Mouse (Mus musculus): Measurements from ENCODE around the gene Ccdc85c. TPM values are rescaled to one million over a fixed set of nuclear protein-coding genes. Genes with fewer than 3 reads are reported as not detected.

The Ccdc85c gene
- polyA plus RNA-seq, 1 experiment, result 6.6 TPM

DNA sequence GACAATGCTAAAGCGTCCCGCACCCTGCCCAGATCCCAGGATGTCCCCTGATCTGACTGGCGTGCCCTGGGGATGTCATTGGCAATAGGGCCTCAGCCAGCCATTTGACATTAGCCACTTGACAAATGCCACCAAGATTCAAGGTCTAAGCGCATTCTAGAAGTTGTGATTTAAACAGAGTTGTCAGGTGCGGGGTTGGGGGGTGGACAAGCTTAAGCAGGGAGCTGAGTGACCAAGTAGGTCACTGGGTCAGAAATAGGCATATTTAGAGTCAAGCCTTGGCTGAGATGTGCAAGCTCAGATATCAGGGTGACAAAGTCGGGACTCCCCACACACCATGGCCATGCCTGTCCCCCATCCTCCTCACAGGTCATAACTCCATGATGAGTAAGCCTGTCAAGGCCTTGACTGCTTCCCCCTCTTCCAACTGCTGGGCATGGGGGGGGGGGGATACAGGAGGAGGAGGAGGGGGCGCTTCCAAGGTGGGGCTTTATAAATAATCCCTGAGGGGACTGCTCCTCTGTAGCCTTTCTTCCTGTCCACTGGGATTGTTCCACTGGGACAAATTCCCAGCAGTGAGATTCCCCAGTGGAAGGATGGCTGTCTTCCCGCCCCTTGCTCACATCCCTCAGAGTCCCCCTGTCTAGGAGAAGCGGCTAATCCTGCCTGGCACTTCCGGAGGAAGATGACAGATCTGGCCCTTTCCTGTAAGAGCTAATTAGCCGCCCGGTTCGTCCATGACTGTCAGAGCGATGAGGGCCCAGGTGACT is 9.4 kb upstream of the Ccdc85c start:
- Histone ChIP-seq H3K79me2 (ENCODE audit: control insufficient read depth, insufficient read depth) (no peaks in the 10 kb centered on the region), H3ac (ENCODE audit: control insufficient read depth, insufficient read length) (no peak overlapping the region), H3K27me3 (ENCODE audit: control insufficient read depth, insufficient read depth, insufficient read length) (peaks cover 5% of the 10 kb centered on the region), H3K4me2 (ENCODE audit: low read depth) (peak overlapping the region; percentile 12), H3K4me3 (no peak overlapping the region), H3K36me3 (ENCODE audit: control insufficient read depth, insufficient read depth) (no peaks in the 10 kb centered on the region)
- no peak for TF ChIP-seq POLR2AphosphoS2 (IDR thresholded peaks at IDR 0.05; ENCODE audit: insufficient read length, low read depth)
- no peak for TF ChIP-seq MYOG (IDR thresholded peaks at IDR 0.05; ENCODE audit: control insufficient read depth in 1 of 3, insufficient read depth in 1 of 3, insufficient read length in 2 of 3, low read depth in 2 of 3)
- no peak for TF ChIP-seq CEBPB (IDR thresholded peaks at IDR 0.05; ENCODE audit: insufficient read depth, poor library complexity, severe bottlenecking)
- TF ChIP-seq REST (IDR thresholded peaks at IDR 0.05; ENCODE audit: insufficient read depth, insufficient read length), result no peak
- no peak for TF ChIP-seq SRF (IDR thresholded peaks at IDR 0.05; ENCODE audit: control insufficient read depth, insufficient read length, low read depth)
- TF ChIP-seq MYOD1 (IDR thresholded peaks at IDR 0.05; ENCODE audit: control insufficient read depth in 1 of 3, insufficient read length in 2 of 3, low read depth in 2 of 3), result no peak
- TF ChIP-seq TCF12 (IDR thresholded peaks at IDR 0.05; ENCODE audit: insufficient read depth, poor library complexity, severe bottlenecking), result no peak
- TF ChIP-seq USF1 (IDR thresholded peaks at IDR 0.05; ENCODE audit: low read depth), result no peak
- no peak for TF ChIP-seq POLR2A (IDR thresholded peaks at IDR 0.05; ENCODE audit: insufficient read length, low read depth)
- no peak for TF ChIP-seq MAX (IDR thresholded peaks at IDR 0.05; ENCODE audit: low read depth)
- no peak for TF ChIP-seq TCF3 (IDR thresholded peaks at IDR 0.05; ENCODE audit: insufficient read length, low read depth)
- no peak for TF ChIP-seq E2F4 (IDR thresholded peaks at IDR 0.05; ENCODE audit: insufficient read depth)

DNA sequence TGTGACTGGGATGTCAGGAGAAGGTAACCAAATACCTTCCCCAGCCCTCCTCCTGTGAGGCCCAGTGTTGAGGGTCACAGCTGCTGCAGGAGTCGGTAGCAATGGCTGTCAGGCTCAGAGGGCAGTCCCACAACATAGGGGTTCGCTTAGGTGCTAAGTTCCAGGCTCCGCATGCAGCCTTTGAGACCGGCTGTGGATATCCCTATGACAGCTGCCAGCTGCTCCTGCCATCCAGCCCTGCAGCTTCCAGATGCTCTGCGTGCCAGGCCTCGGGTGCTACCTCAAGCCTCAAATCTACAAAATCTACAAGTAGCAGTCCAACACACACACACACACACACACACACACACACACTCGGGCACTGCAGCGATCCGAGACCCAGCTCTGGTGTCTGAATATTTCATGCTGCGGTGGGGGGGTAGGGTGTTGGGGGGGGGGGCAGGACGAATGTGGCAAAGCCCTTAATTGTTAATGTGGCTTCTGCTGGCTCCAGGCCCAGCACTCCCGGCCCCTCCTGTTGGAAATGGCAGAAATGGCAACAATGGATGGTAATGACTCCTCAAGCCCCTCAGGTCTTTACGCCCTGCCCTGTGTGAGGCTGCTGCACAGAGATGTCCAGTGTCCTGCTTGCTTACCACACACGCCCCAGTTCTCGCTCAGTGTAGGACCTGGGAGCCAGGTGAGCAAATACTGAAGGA is 3.1 kb upstream of the Ccdc85c start:
- TF ChIP-seq POLR2A (IDR thresholded peaks at IDR 0.05; ENCODE audit: insufficient read length, low read depth) (no peak), POLR2AphosphoS2 (IDR thresholded peaks at IDR 0.05; ENCODE audit: insufficient read length, low read depth) (no peak), TCF3 (IDR thresholded peaks at IDR 0.05; ENCODE audit: insufficient read length, low read depth) (peak; percentile 59), E2F4 (IDR thresholded peaks at IDR 0.05; ENCODE audit: insufficient read depth) (no peak), TCF12 (IDR thresholded peaks at IDR 0.05; ENCODE audit: insufficient read depth, poor library complexity, severe bottlenecking) (peak; percentile 2), CEBPB (IDR thresholded peaks at IDR 0.05; ENCODE audit: insufficient read depth, poor library complexity, severe bottlenecking) (no peak), USF1 (IDR thresholded peaks at IDR 0.05; ENCODE audit: low read depth) (no peak), SRF (IDR thresholded peaks at IDR 0.05; ENCODE audit: control insufficient read depth, insufficient read length, low read depth) (no peak), MYOD1 (IDR thresholded peaks at IDR 0.05; ENCODE audit: control insufficient read depth in 1 of 3, insufficient read length in 2 of 3, low read depth in 2 of 3) (peak in 2 of 3 experiments; percentile 67 to 87), MAX (IDR thresholded peaks at IDR 0.05; ENCODE audit: low read depth) (no peak), REST (IDR thresholded peaks at IDR 0.05; ENCODE audit: insufficient read depth, insufficient read length) (no peak), MYOG (IDR thresholded peaks at IDR 0.05; ENCODE audit: control insufficient read depth in 1 of 3, insufficient read depth in 1 of 3, insufficient read length in 2 of 3, low read depth in 2 of 3) (peak in 2 of 3 experiments; percentile 76 to 80)
- no peaks in the 10 kb centered on the region for H3K36me3 ChIP-seq (ENCODE audit: control insufficient read depth, insufficient read depth)
- H3K4me2 ChIP-seq (ENCODE audit: low read depth), result no peak overlapping the region
- H3K4me3 ChIP-seq, result no peak overlapping the region
- H3K27me3 ChIP-seq (ENCODE audit: control insufficient read depth, insufficient read depth, insufficient read length), result peaks cover 5% of the 10 kb centered on the region
- H3K79me2 ChIP-seq (ENCODE audit: control insufficient read depth, insufficient read depth), result no peaks in the 10 kb centered on the region
- H3ac ChIP-seq (ENCODE audit: control insufficient read depth, insufficient read length), result no peak overlapping the region

DNA sequence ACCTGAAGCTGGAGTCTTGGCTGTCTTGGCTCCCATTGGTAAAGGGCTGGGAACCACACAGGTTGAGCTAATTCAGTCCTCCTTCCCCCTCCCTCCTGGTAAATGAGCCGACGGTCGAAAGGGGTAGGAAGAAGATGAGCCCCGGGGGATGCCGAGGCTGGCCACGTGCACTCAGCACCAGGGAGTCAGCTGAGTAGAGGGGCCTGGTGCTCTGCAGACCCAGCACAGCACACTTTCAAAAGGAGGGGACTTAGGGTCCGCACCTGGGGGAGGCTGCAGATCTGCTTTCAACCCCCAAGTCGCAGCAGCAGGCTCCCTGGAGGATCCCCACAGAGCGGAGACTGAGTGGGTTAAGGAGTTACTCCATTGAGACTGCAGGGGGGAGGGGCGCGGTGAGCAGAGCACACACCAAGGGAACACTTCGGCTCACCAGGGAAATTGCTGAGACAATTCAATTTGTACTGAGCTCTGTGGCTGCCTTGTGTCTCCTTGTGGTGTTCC is 2.2 kb upstream of the Ccdc85c start:
- Histone ChIP-seq H3K79me2 (ENCODE audit: control insufficient read depth, insufficient read depth) (no peaks in the 10 kb centered on the region), H3K4me3 (no peak overlapping the region), H3K4me2 (ENCODE audit: low read depth) (no peak overlapping the region), H3ac (ENCODE audit: control insufficient read depth, insufficient read length) (no peak overlapping the region), H3K27me3 (ENCODE audit: control insufficient read depth, insufficient read depth, insufficient read length) (no peaks in the 10 kb centered on the region), H3K36me3 (ENCODE audit: control insufficient read depth, insufficient read depth) (no peaks in the 10 kb centered on the region)
- TF ChIP-seq E2F4 (IDR thresholded peaks at IDR 0.05; ENCODE audit: insufficient read depth) (no peak), MYOD1 (IDR thresholded peaks at IDR 0.05; ENCODE audit: control insufficient read depth in 1 of 3, insufficient read length in 2 of 3, low read depth in 2 of 3) (no peak), REST (IDR thresholded peaks at IDR 0.05; ENCODE audit: insufficient read depth, insufficient read length) (no peak), TCF12 (IDR thresholded peaks at IDR 0.05; ENCODE audit: insufficient read depth, poor library complexity, severe bottlenecking) (no peak), TCF3 (IDR thresholded peaks at IDR 0.05; ENCODE audit: insufficient read length, low read depth) (no peak), MYOG (IDR thresholded peaks at IDR 0.05; ENCODE audit: control insufficient read depth in 1 of 3, insufficient read depth in 1 of 3, insufficient read length in 2 of 3, low read depth in 2 of 3) (no peak), SRF (IDR thresholded peaks at IDR 0.05; ENCODE audit: control insufficient read depth, insufficient read length, low read depth) (no peak), USF1 (IDR thresholded peaks at IDR 0.05; ENCODE audit: low read depth) (no peak), POLR2A (IDR thresholded peaks at IDR 0.05; ENCODE audit: insufficient read length, low read depth) (no peak)

DNA sequence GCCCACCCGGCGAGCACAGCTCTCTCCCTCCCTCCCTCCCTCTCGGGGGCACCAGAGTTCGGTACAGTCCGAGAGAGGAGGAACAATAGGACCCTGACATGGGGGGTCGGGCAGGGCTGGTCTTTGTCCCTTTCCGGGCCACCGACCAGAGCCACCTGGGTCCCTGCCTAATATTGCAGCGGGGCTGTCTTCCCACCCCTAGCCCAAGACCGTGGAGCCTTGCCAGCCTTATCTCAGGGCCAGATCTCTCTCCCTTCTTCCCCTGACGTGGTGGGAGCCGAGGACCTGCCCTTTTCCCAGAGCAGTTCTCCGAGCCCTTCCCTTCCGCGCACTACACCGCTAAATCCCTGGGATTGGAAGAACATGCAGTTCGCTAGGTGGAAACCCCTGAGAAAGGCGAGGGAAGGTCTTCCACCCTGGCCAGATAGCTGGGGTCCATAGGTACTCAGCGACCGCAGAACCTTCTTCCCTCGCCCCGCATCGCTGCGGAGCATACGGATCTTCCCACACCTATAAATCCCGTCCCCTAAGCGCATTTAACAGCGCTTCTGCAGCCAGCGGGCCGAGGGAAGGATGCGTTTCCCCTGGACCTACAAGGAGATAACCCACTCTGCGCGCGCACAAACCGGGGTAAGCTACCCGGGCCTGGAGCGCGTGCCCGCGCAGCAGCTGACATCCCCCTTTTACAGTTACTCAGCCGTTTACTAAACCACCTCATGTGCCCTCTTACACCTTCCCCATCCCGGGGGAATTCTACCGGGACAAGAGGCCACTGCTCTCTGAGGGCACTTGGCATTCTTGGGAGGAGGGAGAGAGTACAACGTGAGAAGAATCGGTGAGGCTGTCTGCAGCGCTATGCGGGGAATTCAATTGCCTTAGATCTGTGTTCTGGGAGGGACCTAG is 946 bp upstream of the Ccdc85c start:
- Histone ChIP-seq H3K36me3 (ENCODE audit: control insufficient read depth, insufficient read depth) (no peaks in the 10 kb centered on the region), H3K79me2 (ENCODE audit: control insufficient read depth, insufficient read depth) (no peaks in the 10 kb centered on the region), H3K4me3 (peak overlapping the region; percentile 52), H3ac (ENCODE audit: control insufficient read depth, insufficient read length) (peak overlapping the region; percentile 38), H3K4me2 (ENCODE audit: low read depth) (peak overlapping the region; percentile 87), H3K27me3 (ENCODE audit: control insufficient read depth, insufficient read depth, insufficient read length) (no peaks in the 10 kb centered on the region)
- no peak for TF ChIP-seq REST (IDR thresholded peaks at IDR 0.05; ENCODE audit: insufficient read depth, insufficient read length)
- TF ChIP-seq TCF3 (IDR thresholded peaks at IDR 0.05; ENCODE audit: insufficient read length, low read depth), result no peak
- no peak for TF ChIP-seq TCF12 (IDR thresholded peaks at IDR 0.05; ENCODE audit: insufficient read depth, poor library complexity, severe bottlenecking)
- no peak for TF ChIP-seq E2F4 (IDR thresholded peaks at IDR 0.05; ENCODE audit: insufficient read depth)
- no peak for TF ChIP-seq SRF (IDR thresholded peaks at IDR 0.05; ENCODE audit: control insufficient read depth, insufficient read length, low read depth)
- no peak for TF ChIP-seq CEBPB (IDR thresholded peaks at IDR 0.05; ENCODE audit: insufficient read depth, poor library complexity, severe bottlenecking)
- TF ChIP-seq USF1 (IDR thresholded peaks at IDR 0.05; ENCODE audit: low read depth), result no peak
- peak in 1 of 3 experiments; percentile 3 for TF ChIP-seq MYOD1 (IDR thresholded peaks at IDR 0.05; ENCODE audit: control insufficient read depth in 1 of 3, insufficient read length in 2 of 3, low read depth in 2 of 3)

All from myocyte (in vitro differentiated cells).